Mouse (Mus musculus) stomach, postnatal 0 days (tissue): ENCODE measurements around the gene Amt. TPM values are rescaled to one million over a fixed set of nuclear protein-coding genes. Genes with fewer than 3 reads are reported as not detected.

Source experiments
- ATAC-seq: fragments of 200-750 bp; cut with Nextera tagmentation; 2 replicates; pipeline ENCODE4 v1.8.0; 2017; ENCODE audit not compliant: low FRiP score, low TSS enrichment
- DNase-seq: peaks from one replicate; pipeline ENCODE4 v3.0.0-alpha.2; 2016; ENCODE audit warnings: low spot score
- H3K27ac ChIP-seq: fragments of 300-500 bp; sonication (generic); replicated peaks from 2 replicates; pipeline ENCODE4 v1.5.1; 2014; ENCODE audit warnings: mild to moderate bottlenecking, control low read depth
- H3K27me3 ChIP-seq: fragments of 300-500 bp; sonication (generic); 2 replicates; pipeline ENCODE4 v1.6.1; 2014; ENCODE audit warnings: low read length; ENCODE audit not compliant: control insufficient read depth, insufficient read depth
- H3K36me3 ChIP-seq: fragments of 300-500 bp; sonication (generic); 2 replicates; pipeline ENCODE4 v1.6.1; 2014; ENCODE audit warnings: low read length, mixed read lengths; ENCODE audit not compliant: control insufficient read depth, insufficient read depth
- H3K4me1 ChIP-seq: fragments of 300-500 bp; sonication (generic); replicated peaks from 2 replicates; pipeline ENCODE4 v1.6.1; 2014; ENCODE audit warnings: antibody characterized with exemption; ENCODE audit not compliant: control insufficient read depth, insufficient read depth
- H3K4me2 ChIP-seq: fragments of 300-500 bp; sonication (generic); replicated peaks from 2 replicates; pipeline ENCODE4 v1.6.1; 2014; ENCODE audit warnings: low read depth, mild to moderate bottlenecking, control low read depth, moderate library complexity
- H3K4me3 ChIP-seq: fragments of 300-500 bp; sonication (generic); 2 replicates; pipeline ENCODE4 v1.5.1; 2014; ENCODE audit warnings: low read depth, low read length, control low read depth
- H3K9ac ChIP-seq: fragments of 300-500 bp; sonication (generic); 2 replicates; pipeline ENCODE4 v1.6.1; 2014; ENCODE audit warnings: mild to moderate bottlenecking, low read length, control low read depth, mixed read lengths
- H3K9me3 ChIP-seq: fragments of 300-500 bp; sonication (generic); 2 replicates; pipeline ENCODE4 v1.6.1; 2016; ENCODE audit warnings: low read length; ENCODE audit not compliant: control insufficient read depth
- CTCF ChIP-seq: IDR thresholded peaks from 2 replicates; pipeline ENCODE4 v1.5.1; 2016; ENCODE audit warnings: antibody characterized with exemption, low read depth, mild to moderate bottlenecking, moderate library complexity
- EP300 ChIP-seq: optimal IDR thresholded peaks from 2 replicates; pipeline ENCODE3; 2016; ENCODE audit warnings: antibody characterized with exemption
- WGBS: fragments of 180-500 bp; shearing (Covaris S2); extraction: QIAGEN DNeasy Blood & Tissue Kit; methylation state at CpG from one replicate; pipeline ENCODE4 v1.1.7; 2014; 5-methylcytosine and 5-hydroxymethylcytosine counted together
- polyA plus RNA-seq: library from polyadenylated mRNA; unstranded; fragments of >200 nt; fragmentation: Nextera tagmentation; extraction: Ambion mirVana; gene quantifications from 2 replicates; pipeline ENCODE4 v1.2.1, GENCODE M21; 2015

The Amt gene
- polyA plus RNA-seq, 1 experiment from 2014 or later = 11.6 TPM

GRCm38 (mm10) chr9:108262494-108263049 is 34.1 kb upstream of the Amt start:
- Histone ChIP-seq H3K36me3 (no peaks in the 10 kb centered on the region), H3K27me3 (no peaks in the 10 kb centered on the region), H3K4me3 (peak overlapping the region; percentile 95), H3K9me3 (no peaks in the 10 kb centered on the region), H3K4me2 (peak overlapping the region; percentile 61), H3K27ac (peak overlapping the region; percentile 98), H3K4me1 (peaks cover 13% of the 10 kb centered on the region), H3K9ac (peak overlapping the region; percentile 89)
- 17% methylated on average over 11 of the region's 11 CpGs for WGBS
- ATAC-seq = no peak
- TF ChIP-seq CTCF (no peak), EP300 (no peak)
- DNase-seq = no peak

- Histone ChIP-seq H3K4me2 (peak overlapping the region; percentile 61), H3K27ac (peak overlapping the region; percentile 98), H3K9ac (peak overlapping the region; percentile 89), H3K27me3 (no peaks in the 10 kb centered on the region), H3K4me1 (peaks cover 13% of the 10 kb centered on the region), H3K4me3 (peak overlapping the region; percentile 95), H3K36me3 (no peaks in the 10 kb centered on the region), H3K9me3 (no peaks in the 10 kb centered on the region)
- peak; percentile 47 for ATAC-seq
- no peak for DNase-seq
- under 1% methylated on average over 53 of the region's 62 CpGs for WGBS
- no peak for TF ChIP-seq CTCF
- TF ChIP-seq EP300 = no peak
Measured at GRCm38 (mm10) chr9:108263131-108263681, 33.4 kb upstream of the Amt start.

GRCm38 (mm10) chr9:108263690-108264190 is 32.9 kb upstream of the Amt start, which contains the start of gene Dag1:
Gene Dag1 (minus strand): TSS chr9:108263958.
- peak; percentile 100 for DNase-seq

DNA sequence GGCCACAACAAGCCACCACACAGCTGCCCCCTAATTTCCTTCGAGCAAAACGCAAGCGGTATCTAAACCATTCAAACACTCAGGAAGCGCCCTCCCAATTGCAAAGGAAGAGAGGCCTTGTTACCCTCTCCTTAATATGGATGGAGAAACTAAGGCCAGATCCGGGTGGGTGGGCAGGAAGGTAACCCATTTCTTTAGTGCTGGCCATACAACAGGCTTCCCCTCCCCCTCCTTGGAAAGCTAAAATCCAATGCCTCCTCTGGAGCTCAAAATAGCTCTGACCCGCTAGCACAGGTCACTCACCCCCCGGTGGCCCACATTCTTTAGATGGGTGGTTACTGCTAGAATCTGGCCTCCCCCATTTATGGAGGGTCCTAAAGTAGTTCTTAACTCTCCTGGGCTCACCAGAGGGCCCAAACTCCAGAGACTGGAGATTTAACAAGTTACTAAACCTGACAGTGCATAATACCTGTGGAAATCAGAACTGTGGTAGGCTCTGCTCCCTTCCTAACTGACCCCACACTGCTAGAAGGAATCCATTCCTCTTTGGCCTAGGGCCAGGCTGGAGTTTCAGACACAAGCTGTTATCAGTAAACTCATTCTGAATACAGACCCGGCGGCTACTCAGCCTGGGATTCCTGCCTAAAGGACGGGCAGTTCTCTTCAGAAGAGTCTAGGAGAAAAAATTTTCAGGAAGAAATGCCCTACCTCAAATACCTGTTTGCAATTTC is 32.3 kb upstream of the Amt start:
- Histone ChIP-seq H3K9me3 (no peaks in the 10 kb centered on the region), H3K9ac (peak overlapping the region; percentile 60), H3K4me3 (peak overlapping the region; percentile 95), H3K36me3 (no peaks in the 10 kb centered on the region), H3K27ac (peak overlapping the region; percentile 98), H3K4me1 (peaks cover 13% of the 10 kb centered on the region), H3K27me3 (no peaks in the 10 kb centered on the region), H3K4me2 (peak overlapping the region; percentile 61)
- DNase-seq = peak; percentile 61
- no peak; the same call in 1 of the 2 replicates for ATAC-seq
- 7% methylated on average over 10 of the region's 10 CpGs for WGBS
- TF ChIP-seq EP300 = no peak
- peak; percentile 7; the same call in 1 of the 2 replicates for TF ChIP-seq CTCF

More at GRCm38 (mm10) chr9:108263690-108264190, 32.9 kb upstream of the Amt start, which contains the start of gene Dag1:
- TF ChIP-seq CTCF (peak; percentile 8; the same call in 1 of the 2 replicates), EP300 (no peak)
- no peaks in the 10 kb centered on the region for H3K36me3 ChIP-seq
- H3K4me1 ChIP-seq = peaks cover 13% of the 10 kb centered on the region
- peak within 1 kb of the TSS; percentile 95 for H3K4me3 ChIP-seq
- peak within 1 kb of the TSS; percentile 98 for H3K27ac ChIP-seq
- no peaks in the 10 kb centered on the region for H3K27me3 ChIP-seq
- WGBS = under 1% methylated on average over 65 of the region's 71 CpGs
- H3K4me2 ChIP-seq = peak within 1 kb of the TSS; percentile 61
- peak within 1 kb of the TSS; percentile 89 for H3K9ac ChIP-seq
- ATAC-seq = peak; percentile 96
- no peaks in the 10 kb centered on the region for H3K9me3 ChIP-seq

DNA sequence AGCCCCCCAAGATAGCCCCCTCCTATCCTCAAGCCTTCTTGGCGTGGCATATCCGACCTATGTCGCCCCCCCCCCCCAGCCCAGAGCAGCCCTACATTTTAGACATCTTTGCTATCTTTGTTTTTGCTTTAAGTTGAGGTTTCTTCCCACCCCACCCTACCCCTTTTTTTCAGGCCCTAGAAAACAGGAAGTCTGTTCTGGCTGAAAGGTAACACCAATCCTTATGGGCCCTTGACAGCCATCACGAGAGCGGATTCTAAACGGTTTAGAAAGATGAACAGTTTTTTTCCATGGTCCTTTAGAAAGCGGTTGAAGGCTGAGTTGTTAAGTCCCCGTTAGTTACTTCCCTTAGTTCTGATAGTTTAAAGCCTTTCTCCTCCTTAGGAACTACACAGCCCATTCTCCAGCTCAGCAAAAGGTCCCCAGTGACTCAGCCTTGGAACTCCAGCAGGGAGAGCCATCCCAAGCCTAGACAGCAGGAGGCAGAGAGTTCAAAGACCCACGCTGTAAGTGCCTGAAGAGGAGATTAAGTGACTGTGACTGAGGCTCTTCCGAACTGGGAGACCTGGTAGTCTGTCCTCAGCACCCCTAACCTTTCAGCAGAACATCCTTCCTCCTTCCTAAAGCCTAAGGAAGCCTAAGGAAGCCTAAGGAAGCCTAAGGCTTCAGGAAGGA is 30.3 kb upstream of the Amt start:
- ATAC-seq (no peak), DNase-seq (no peak)
- H3K27me3 ChIP-seq = no peaks in the 10 kb centered on the region
- no peaks in the 10 kb centered on the region for H3K9me3 ChIP-seq
- H3K27ac ChIP-seq = 0 out of 2 replicates have a peak overlapping the region, but pooled peaks have one; percentile 30
- H3K4me3 ChIP-seq = no peak overlapping the region
- TF ChIP-seq EP300 (no peak), CTCF (peak; percentile 5; the same call in 1 of the 2 replicates)
- peaks cover 12% of the 10 kb centered on the region for H3K4me1 ChIP-seq
- H3K36me3 ChIP-seq = no peaks in the 10 kb centered on the region
- H3K9ac ChIP-seq = no peak overlapping the region
- 67% methylated on average over 10 of the region's 10 CpGs for WGBS
- no peak overlapping the region for H3K4me2 ChIP-seq
